Mouse (Mus musculus): ENCODE results near the gene Rpl11. TPM values are rescaled to one million over a fixed set of nuclear protein-coding genes. Genes with fewer than 3 reads are reported as not detected.
"Not testable (repeated sequence)": the region's sequence is repeated elsewhere in the genome, so short reads cannot be mapped to it uniquely, and the experiment has no call there.

The Rpl11 gene
- polyA plus RNA-seq, 1 experiment, result 224 TPM

GRCm38 (mm10) chr4:135987714-135988113 lies 65.5 kb downstream of the Rpl11 start:
- Histone ChIP-seq H3K27ac (ENCODE audit: insufficient read depth, low read depth, low read length) (no peak overlapping the region), H3K4me3 (ENCODE audit: low read depth, low read length) (no peak overlapping the region), H3K36me3 (ENCODE audit: control insufficient read depth, insufficient read depth, low read length) (peaks cover 12% of the 10 kb centered on the region), H3K27me3 (ENCODE audit: control insufficient read depth, insufficient read depth, low read length) (no peaks in the 10 kb centered on the region), H3K4me1 (ENCODE audit: control insufficient read depth, insufficient read depth, insufficient read length, low read length) (peaks cover 8% of the 10 kb centered on the region; the same call in 1 of the 2 replicates)
- WGBS, result 61% methylated on average over 9 of the region's 9 CpGs
- TF ChIP-seq CTCF (IDR thresholded peaks at IDR 0.05; ENCODE audit: extremely low read depth, insufficient read length, insufficient replicate concordance, low read depth, low read length) (no peak), POLR2A (IDR thresholded peaks at IDR 0.05; ENCODE audit: low read depth, low read length) (no peak)

GRCm38 (mm10) chr4:135986943-135987710 lies 66.1 kb downstream of the Rpl11 start, which contains the start of gene Pithd1:
Gene Pithd1, minus strand, starts transcription at chr4:135987264.
- under 1% methylated on average over 81 of the region's 81 CpGs for WGBS
- peak within 1 kb of the TSS; percentile 72 for H3K27ac ChIP-seq (ENCODE audit: insufficient read depth, low read depth, low read length)
- H3K36me3 ChIP-seq (ENCODE audit: control insufficient read depth, insufficient read depth, low read length), result peaks cover 12% of the 10 kb centered on the region
- peak; percentile 85 for TF ChIP-seq POLR2A (IDR thresholded peaks at IDR 0.05; ENCODE audit: low read depth, low read length)
- TF ChIP-seq CTCF (IDR thresholded peaks at IDR 0.05; ENCODE audit: extremely low read depth, insufficient read length, insufficient replicate concordance, low read depth, low read length), result no peak
- peaks cover 8% of the 10 kb centered on the region; the same call in 1 of the 2 replicates for H3K4me1 ChIP-seq (ENCODE audit: control insufficient read depth, insufficient read depth, insufficient read length, low read length)
- H3K27me3 ChIP-seq (ENCODE audit: control insufficient read depth, insufficient read depth, low read length), result no peaks in the 10 kb centered on the region
- peak within 1 kb of the TSS; percentile 83 for H3K4me3 ChIP-seq (ENCODE audit: low read depth, low read length)

DNA sequence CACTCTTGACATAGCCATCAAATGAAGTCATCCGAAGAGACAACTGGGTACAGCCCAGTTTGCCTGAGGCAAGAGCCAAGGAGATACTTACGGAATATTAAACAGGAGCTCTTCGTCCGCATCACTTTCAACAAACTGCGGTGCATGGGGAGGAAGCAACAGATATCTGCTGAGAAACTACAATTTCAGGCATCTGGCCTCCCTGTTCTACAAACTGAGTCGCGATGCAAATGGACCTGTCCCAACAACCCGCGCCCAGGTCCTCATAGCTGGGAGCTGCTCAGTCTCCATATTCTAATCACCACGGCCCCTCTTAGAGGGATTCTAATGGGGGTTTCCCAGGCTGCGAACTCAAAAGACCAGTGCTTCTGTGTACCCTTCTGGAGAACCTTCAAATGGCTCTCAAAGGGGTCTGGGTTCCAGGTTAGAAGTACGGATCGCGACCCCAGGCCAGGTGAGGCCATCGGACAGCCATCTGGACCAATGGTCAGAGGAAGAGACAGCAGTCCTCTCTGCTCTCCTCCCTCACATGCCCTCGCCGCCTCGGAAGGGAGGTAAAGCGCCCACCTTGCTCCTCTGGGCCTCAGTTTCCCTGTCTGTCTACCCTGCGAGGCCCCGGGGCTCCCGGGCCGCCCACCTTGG lies 66.8 kb downstream of the Rpl11 start:
- 4% methylated on average over 23 of the region's 23 CpGs for WGBS
- TF ChIP-seq CTCF (IDR thresholded peaks at IDR 0.05; ENCODE audit: extremely low read depth, insufficient read length, insufficient replicate concordance, low read depth, low read length) (no peak), POLR2A (IDR thresholded peaks at IDR 0.05; ENCODE audit: low read depth, low read length) (no peak)
- Histone ChIP-seq H3K27ac (ENCODE audit: insufficient read depth, low read depth, low read length) (peak overlapping the region; percentile 32), H3K36me3 (ENCODE audit: control insufficient read depth, insufficient read depth, low read length) (peaks cover 12% of the 10 kb centered on the region), H3K4me3 (ENCODE audit: low read depth, low read length) (peak overlapping the region; percentile 83), H3K27me3 (ENCODE audit: control insufficient read depth, insufficient read depth, low read length) (no peaks in the 10 kb centered on the region), H3K4me1 (ENCODE audit: control insufficient read depth, insufficient read depth, insufficient read length, low read length) (peaks cover 10% of the 10 kb centered on the region; the same call in 1 of the 2 replicates)

DNA sequence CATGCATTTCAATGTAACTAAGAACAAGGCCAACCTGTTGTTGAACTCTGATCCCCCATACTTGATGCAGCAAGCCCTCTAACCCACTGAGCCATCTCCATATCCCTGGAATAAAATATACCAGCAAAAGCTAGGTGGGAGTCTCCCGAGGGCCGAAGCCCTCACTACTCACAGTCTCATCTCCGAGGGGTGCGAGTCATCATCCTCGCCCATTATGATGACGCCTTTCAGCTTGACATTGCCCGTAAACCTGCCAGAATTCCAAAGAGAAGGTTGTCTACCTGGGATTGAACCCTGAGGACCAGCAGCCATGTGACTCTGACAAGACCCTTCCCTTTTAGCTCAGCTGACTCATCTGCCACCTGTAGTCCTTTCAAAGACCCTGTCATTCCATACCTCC lies 67.5 kb downstream of the Rpl11 start:
- no peak overlapping the region for H3K27ac ChIP-seq (ENCODE audit: insufficient read depth, low read depth, low read length)
- TF ChIP-seq POLR2A (IDR thresholded peaks at IDR 0.05; ENCODE audit: low read depth, low read length) (no peak), CTCF (IDR thresholded peaks at IDR 0.05; ENCODE audit: extremely low read depth, insufficient read length, insufficient replicate concordance, low read depth, low read length) (no peak)
- H3K4me1 ChIP-seq (ENCODE audit: control insufficient read depth, insufficient read depth, insufficient read length, low read length), result peaks cover 13% of the 10 kb centered on the region; the same call in 1 of the 2 replicates
- no peaks in the 10 kb centered on the region for H3K27me3 ChIP-seq (ENCODE audit: control insufficient read depth, insufficient read depth, low read length)
- 80% methylated on average over 7 of the region's 7 CpGs for WGBS
- peak overlapping the region; percentile 16; the same call in 1 of the 2 replicates for H3K4me3 ChIP-seq (ENCODE audit: low read depth, low read length)
- peaks cover 12% of the 10 kb centered on the region for H3K36me3 ChIP-seq (ENCODE audit: control insufficient read depth, insufficient read depth, low read length)

GRCm38 (mm10) chr4:135985193-135985592 lies 68.0 kb downstream of the Rpl11 start:
- TF ChIP-seq POLR2A (IDR thresholded peaks at IDR 0.05; ENCODE audit: low read depth, low read length), result no peak
- no peak for TF ChIP-seq CTCF (IDR thresholded peaks at IDR 0.05; ENCODE audit: extremely low read depth, insufficient read length, insufficient replicate concordance, low read depth, low read length)
- H3K4me1 ChIP-seq (ENCODE audit: control insufficient read depth, insufficient read depth, insufficient read length, low read length), result peaks cover 14% of the 10 kb centered on the region; the same call in 1 of the 2 replicates
- no peak overlapping the region for H3K27ac ChIP-seq (ENCODE audit: insufficient read depth, low read depth, low read length)
- H3K4me3 ChIP-seq (ENCODE audit: low read depth, low read length), result no peak overlapping the region
- peaks cover 12% of the 10 kb centered on the region for H3K36me3 ChIP-seq (ENCODE audit: control insufficient read depth, insufficient read depth, low read length)
- no peaks in the 10 kb centered on the region for H3K27me3 ChIP-seq (ENCODE audit: control insufficient read depth, insufficient read depth, low read length)
- WGBS, result 73% methylated on average over 5 of the region's 5 CpGs

DNA sequence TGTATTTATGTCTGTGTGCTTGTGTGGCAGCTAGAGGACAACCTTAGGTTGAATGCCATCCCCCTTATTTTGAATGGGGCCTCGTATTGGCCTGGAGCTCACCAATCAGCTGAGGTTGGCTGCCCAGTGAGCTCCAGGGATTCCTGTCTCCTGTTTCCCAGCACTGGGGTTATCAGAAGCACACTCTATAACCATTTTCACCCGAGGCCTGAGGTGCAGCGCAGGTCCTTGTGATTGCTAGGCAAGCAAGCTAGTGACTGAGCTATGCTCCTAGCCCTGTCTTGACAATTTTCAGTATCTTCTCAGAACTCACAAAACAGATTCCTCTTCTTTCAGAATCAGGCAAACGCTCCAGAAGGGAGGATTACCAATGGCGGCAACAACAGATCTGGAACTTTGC lies 68.7 kb downstream of the Rpl11 start:
- Histone ChIP-seq H3K4me1 (ENCODE audit: control insufficient read depth, insufficient read depth, insufficient read length, low read length) (peaks cover 14% of the 10 kb centered on the region; the same call in 1 of the 2 replicates), H3K27me3 (ENCODE audit: control insufficient read depth, insufficient read depth, low read length) (no peaks in the 10 kb centered on the region), H3K27ac (ENCODE audit: insufficient read depth, low read depth, low read length) (no peak overlapping the region), H3K4me3 (ENCODE audit: low read depth, low read length) (no peak overlapping the region), H3K36me3 (ENCODE audit: control insufficient read depth, insufficient read depth, low read length) (peaks cover 12% of the 10 kb centered on the region)
- TF ChIP-seq POLR2A (IDR thresholded peaks at IDR 0.05; ENCODE audit: low read depth, low read length) (no peak), CTCF (IDR thresholded peaks at IDR 0.05; ENCODE audit: extremely low read depth, insufficient read length, insufficient replicate concordance, low read depth, low read length) (no peak)
- WGBS, result 83% methylated on average over 5 of the region's 5 CpGs

- Histone ChIP-seq H3K4me1 (ENCODE audit: control insufficient read depth, insufficient read depth, insufficient read length, low read length) (peaks cover 14% of the 10 kb centered on the region), H3K27ac (ENCODE audit: insufficient read depth, low read depth, low read length) (peak overlapping the region; percentile 21; the same call in 1 of the 2 replicates), H3K36me3 (ENCODE audit: control insufficient read depth, insufficient read depth, low read length) (peaks cover 24% of the 10 kb centered on the region), H3K4me3 (ENCODE audit: low read depth, low read length) (no peak overlapping the region), H3K27me3 (ENCODE audit: control insufficient read depth, insufficient read depth, low read length) (no peaks in the 10 kb centered on the region)
- TF ChIP-seq POLR2A (IDR thresholded peaks at IDR 0.05; ENCODE audit: low read depth, low read length) (no peak), CTCF (IDR thresholded peaks at IDR 0.05; ENCODE audit: extremely low read depth, insufficient read length, insufficient replicate concordance, low read depth, low read length) (no peak)
- 35% methylated on average over 7 of the region's 7 CpGs for WGBS
Observed at GRCm38 (mm10) chr4:135981524-135982063, 71.6 kb downstream of the Rpl11 start.

GRCm38 (mm10) chr4:135980223-135980622 lies 73.0 kb downstream of the Rpl11 start:
- WGBS, result 89% methylated on average over 5 of the region's 5 CpGs
- not testable (repeated sequence) for H3K27ac ChIP-seq (ENCODE audit: insufficient read depth, low read depth, low read length); H3K27me3 ChIP-seq (ENCODE audit: control insufficient read depth, insufficient read depth, low read length); H3K4me3 ChIP-seq (ENCODE audit: low read depth, low read length); H3K4me1 ChIP-seq (ENCODE audit: control insufficient read depth, insufficient read depth, insufficient read length, low read length)
- peaks cover 36% of the 10 kb centered on the region for H3K36me3 ChIP-seq (ENCODE audit: control insufficient read depth, insufficient read depth, low read length)
